Mouse (Mus musculus) midbrain, embryonic 10.5 days (tissue): ENCODE measurements at regions not wholly inside any gene's neighbourhood (a gene's known extent, or its start where the extent isn't known, plus 50 kb on each side); places are given as distances from the start of the nearest gene placed in this dataset.

Experiments used
- DNase-seq: peaks from one replicate; pipeline ENCODE4 v3.0.0-alpha.2; 2017; ENCODE audit warnings: low spot score
- H3K27ac ChIP-seq: fragments of 300-500 bp; sonication (generic); replicated peaks from 2 replicates; pipeline ENCODE4 v1.5.1; 2016; ENCODE audit warnings: mild to moderate bottlenecking
- H3K27me3 ChIP-seq: fragments of 300-500 bp; sonication (generic); 2 replicates; pipeline ENCODE4 v1.6.1; 2016; ENCODE audit warnings: low read depth, mild to moderate bottlenecking; ENCODE audit not compliant: poor library complexity, severe bottlenecking
- H3K36me3 ChIP-seq: fragments of 300-500 bp; sonication (generic); 2 replicates; pipeline ENCODE4 v1.6.1; 2016; ENCODE audit warnings: mild to moderate bottlenecking, moderate library complexity
- H3K4me1 ChIP-seq: fragments of 300-500 bp; sonication (generic); 2 replicates; pipeline ENCODE4 v1.6.1; 2016
- H3K4me3 ChIP-seq: fragments of 300-500 bp; sonication (generic); 2 replicates; pipeline ENCODE4 v1.5.1; 2016; ENCODE audit warnings: mild to moderate bottlenecking, moderate library complexity
- H3K9me3 ChIP-seq: fragments of 300-500 bp; sonication (generic); replicated peaks from 2 replicates; pipeline ENCODE4 v1.6.1; 2016; ENCODE audit warnings: mild to moderate bottlenecking
- WGBS: fragments of 180-500 bp; shearing (Covaris S2); methylation state at CpG from one replicate; pipeline ENCODE4 v1.1.7; 2016; 5-methylcytosine and 5-hydroxymethylcytosine counted together

DNA sequence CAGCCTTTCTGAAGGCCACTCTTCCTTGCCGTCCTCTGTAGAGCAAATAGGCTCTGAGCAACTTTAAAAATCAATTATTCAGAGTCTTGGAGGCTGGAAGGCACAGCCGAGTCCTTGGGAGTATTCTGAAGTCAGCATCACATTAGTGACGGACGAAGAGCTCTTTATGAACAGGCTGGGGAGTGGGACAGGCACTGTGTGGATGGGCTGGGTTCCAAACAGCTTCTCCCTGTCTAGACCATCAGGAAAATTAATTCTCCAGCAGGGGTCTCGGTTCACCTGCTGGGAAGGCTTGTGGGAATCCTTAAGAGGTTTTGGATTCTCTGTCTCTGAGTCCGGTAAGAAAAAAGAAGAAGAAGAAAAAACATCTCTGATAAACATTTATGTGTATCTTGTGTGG is 110.9 kb downstream of the Gm9817 start:
- Histone ChIP-seq H3K27ac (no peak overlapping the region), H3K36me3 (no peaks in the 10 kb centered on the region), H3K27me3 (no peaks in the 10 kb centered on the region), H3K9me3 (no peaks in the 10 kb centered on the region), H3K4me3 (no peak overlapping the region), H3K4me1 (no peaks in the 10 kb centered on the region)
- WGBS = 61% methylated on average over 6 of the region's 6 CpGs
- DNase-seq = no peak

DNA sequence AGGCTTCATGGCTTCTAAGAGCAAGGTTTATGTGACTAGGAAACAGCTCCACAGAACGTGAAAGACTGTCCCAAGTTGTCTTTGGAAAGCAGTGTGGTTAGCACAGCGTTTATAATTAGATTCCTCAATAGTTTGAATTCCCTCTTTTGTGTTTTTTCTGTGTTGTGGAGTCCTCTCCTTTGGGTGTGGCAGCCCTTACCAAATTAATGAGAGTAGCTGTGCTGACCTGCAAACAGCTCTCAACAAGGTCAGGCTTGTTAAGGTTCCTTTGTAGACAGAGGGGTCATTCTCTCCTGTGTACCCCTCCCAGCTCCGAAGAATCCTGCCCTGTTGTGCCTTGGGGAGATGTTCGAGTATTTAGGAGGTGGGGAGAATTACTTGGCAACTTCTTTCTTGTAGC is 111.7 kb downstream of the Gm9817 start:
- Histone ChIP-seq H3K36me3 (no peaks in the 10 kb centered on the region), H3K4me3 (no peak overlapping the region)

DNA sequence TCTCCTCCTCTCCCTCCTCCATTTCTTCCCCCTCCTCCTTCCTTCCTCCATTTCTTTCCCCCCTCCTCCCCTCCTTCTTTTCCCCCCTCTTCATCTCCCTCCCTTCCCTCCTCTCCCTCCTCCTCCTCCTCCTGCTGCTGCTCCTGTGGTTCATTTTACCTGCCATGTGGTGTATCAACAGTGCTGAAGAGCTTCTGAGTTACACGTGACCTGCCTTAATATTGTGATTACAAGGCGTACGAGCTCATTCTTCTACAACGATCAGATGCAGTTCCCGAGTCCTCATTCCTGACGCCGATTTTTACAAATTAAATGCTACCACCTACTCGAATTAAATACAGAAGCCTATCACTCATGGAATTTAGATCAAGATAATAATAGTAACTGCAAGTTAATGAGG is 113.6 kb downstream of the Gm9817 start:
- Histone ChIP-seq H3K36me3 (no peaks in the 10 kb centered on the region), H3K27ac (no peak overlapping the region), H3K4me3 (no peak overlapping the region), H3K9me3 (no peaks in the 10 kb centered on the region), H3K27me3 (no peaks in the 10 kb centered on the region), H3K4me1 (no peaks in the 10 kb centered on the region)
- 89% methylated on average over 8 of the region's 8 CpGs for WGBS
- no peak for DNase-seq

More for the DNA sequence above, 111.7 kb downstream of the Gm9817 start:
- no peak for DNase-seq
- no peaks in the 10 kb centered on the region for H3K4me1 ChIP-seq
- no peaks in the 10 kb centered on the region for H3K27me3 ChIP-seq
- WGBS = 68% methylated on average over 4 of the region's 4 CpGs
- H3K27ac ChIP-seq = no peak overlapping the region
- no peaks in the 10 kb centered on the region for H3K9me3 ChIP-seq

DNA sequence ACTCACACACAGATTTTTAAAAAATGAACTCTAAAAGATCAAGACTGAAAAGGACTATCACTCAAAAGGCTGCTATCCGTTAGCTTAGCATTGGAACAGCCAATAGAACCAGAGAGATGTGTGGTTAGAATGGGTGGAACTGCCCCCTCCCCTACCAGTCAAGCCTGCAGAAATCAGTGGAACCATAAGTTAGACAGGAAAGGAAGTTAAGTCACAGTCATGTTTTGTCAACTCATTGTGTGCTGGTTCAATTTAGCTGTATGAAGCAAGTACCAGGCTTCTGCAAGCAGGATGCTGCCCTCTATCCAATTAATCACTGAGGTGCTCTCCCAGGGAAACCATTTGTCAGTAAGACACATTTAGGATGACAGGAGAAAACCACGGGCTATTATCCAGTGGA is 117.1 kb downstream of the Gm9817 start:
- no peaks in the 10 kb centered on the region for H3K27me3 ChIP-seq
- no peak overlapping the region for H3K27ac ChIP-seq
- no peaks in the 10 kb centered on the region for H3K9me3 ChIP-seq
- H3K36me3 ChIP-seq = no peaks in the 10 kb centered on the region
- no peak overlapping the region for H3K4me3 ChIP-seq
- no peak for DNase-seq
- WGBS = 90% methylated on average over 2 of the region's 2 CpGs
- H3K4me1 ChIP-seq = no peaks in the 10 kb centered on the region

DNA sequence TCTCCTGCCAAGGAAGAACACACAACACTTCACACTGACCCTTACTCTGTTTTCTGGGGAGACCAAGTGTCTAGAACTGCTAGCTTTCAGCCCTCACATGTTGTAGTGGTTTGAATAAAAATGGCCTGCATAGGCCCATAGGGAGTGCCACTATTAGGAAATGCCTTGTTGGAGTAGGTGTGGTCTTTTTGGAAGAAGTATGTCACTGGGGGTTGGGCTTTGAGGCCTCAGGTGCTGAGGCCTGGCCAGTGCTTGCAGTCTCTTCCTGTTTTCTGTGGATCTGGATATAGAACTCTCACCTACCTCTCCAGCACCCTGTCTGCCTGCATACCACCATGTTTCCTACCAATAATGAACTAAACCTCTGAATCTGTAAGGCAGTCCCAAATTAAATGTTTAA is 117.9 kb downstream of the Gm9817 start:
- Histone ChIP-seq H3K27ac (no peak overlapping the region), H3K9me3 (no peaks in the 10 kb centered on the region), H3K36me3 (no peaks in the 10 kb centered on the region), H3K27me3 (no peaks in the 10 kb centered on the region), H3K4me3 (no peak overlapping the region), H3K4me1 (no peaks in the 10 kb centered on the region)
- DNase-seq = no peak

DNA sequence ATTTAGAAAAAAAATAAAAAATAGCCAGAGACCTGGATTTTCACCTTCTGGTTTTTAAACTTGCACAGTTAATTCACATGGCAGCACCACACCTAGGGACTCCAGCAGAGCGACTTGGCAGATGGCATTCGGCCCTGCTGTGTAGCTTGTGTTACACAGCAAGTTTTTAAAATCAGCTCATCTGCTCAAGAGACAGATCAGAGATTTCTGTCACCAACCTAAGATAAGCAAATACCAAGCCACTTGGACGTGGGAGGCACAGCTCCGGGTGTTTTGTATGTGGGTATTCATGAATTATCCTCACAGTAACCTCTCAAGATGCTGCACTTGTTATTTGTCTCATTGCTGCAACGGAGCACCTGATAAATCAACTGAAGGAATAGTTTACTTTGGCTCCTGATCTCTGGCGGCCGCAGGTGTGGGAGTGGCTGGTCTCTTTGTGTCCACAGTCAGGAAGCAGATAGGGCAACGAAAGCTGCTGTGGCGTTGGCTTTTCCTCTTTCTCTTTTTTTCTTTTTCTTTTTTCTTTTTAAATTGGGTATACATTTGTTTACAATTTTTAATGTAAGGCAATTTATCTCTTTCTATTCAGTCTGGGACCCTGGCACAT is 122.1 kb downstream of the Gm9817 start:
- no peak overlapping the region for H3K27ac ChIP-seq
- 81% methylated on average over 9 of the region's 9 CpGs for WGBS
- no peak for DNase-seq
- no peaks in the 10 kb centered on the region for H3K4me1 ChIP-seq
- H3K36me3 ChIP-seq = no peaks in the 10 kb centered on the region
- H3K27me3 ChIP-seq = no peaks in the 10 kb centered on the region
- H3K9me3 ChIP-seq = no peaks in the 10 kb centered on the region
- H3K4me3 ChIP-seq = no peak overlapping the region

DNA sequence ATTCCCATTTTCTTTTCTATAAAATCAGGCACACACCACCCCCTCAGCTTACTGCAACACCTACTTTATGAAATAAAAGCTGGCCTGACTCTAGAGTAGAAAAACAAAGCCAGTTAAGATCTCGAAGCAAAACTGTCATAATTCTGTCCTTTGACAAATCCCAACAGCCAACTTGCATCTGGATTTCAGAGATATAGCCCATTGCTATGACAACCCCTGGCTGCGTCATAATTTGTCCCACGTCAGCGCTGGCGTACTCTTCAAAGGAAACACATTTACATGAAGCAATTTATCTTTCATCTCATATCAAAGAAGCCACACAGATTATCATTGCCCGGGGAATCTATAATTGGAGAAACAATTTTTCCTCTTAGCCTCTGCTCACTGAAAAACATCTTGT is 126.4 kb downstream of the Gm9817 start:
- no peaks in the 10 kb centered on the region for H3K27me3 ChIP-seq
- no peak overlapping the region for H3K4me3 ChIP-seq
- DNase-seq = no peak
- WGBS = 90% methylated on average over 6 of the region's 6 CpGs
- H3K4me1 ChIP-seq = no peaks in the 10 kb centered on the region
- no peaks in the 10 kb centered on the region for H3K9me3 ChIP-seq
- H3K27ac ChIP-seq = no peak overlapping the region
- H3K36me3 ChIP-seq = no peaks in the 10 kb centered on the region

DNA sequence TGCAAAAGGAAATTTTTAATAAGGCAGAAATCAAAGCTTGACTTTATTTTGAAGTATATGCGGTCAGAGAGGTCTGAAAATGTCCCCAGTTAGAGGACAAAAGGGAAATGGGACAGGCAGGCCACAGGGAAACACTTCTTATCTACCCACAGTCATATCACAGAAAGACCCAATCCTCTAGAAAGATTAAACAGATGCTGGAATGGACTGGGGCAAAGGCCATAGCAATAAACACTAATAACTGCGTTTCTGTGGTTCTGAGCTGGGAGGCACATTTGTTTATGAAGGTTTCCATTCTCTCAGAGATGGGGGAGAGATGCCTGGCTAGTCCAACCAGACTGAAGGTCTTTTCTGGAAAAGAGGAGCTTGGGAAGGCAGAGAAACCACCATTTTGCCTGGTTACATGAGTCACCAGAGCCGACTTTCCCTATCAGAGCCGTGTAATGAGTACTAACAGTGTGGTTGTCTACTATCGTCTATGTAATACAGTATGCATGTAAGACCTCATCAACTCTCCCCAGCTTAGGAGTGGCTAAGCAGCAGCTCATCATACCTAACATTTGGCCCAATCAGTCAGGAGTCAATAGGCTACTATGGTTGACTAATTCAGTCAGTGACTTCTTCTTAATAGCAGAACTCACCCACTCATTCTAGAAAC is 130.2 kb downstream of the Gm9817 start:
- 94% methylated on average over 5 of the region's 5 CpGs for WGBS
- Histone ChIP-seq H3K9me3 (no peaks in the 10 kb centered on the region), H3K27ac (no peak overlapping the region), H3K4me3 (no peak overlapping the region), H3K36me3 (no peaks in the 10 kb centered on the region), H3K27me3 (no peaks in the 10 kb centered on the region), H3K4me1 (peaks cover under 1% of the 10 kb centered on the region; the same call in 1 of the 2 replicates)
- no peak for DNase-seq

DNA sequence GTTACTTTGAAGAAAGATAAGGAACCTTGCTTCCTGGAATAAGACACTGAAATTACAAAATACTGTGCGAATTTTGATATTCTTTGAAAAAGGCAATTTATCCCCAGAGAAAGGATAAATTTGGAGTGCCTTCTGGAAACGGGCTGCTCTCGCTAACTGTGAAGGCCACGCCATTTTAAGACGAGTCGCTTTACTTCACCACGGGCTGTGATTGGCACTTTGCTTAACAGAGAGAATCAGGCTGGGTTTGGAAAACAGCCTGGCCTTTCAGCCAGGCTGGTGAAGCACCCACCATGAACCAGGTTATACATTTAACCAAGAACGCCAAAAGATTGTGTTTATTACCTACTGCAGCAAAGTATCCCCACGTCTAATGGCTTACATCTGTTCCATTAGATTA is 132.7 kb downstream of the Gm9817 start:
- H3K27me3 ChIP-seq = no peaks in the 10 kb centered on the region
- no peaks in the 10 kb centered on the region for H3K36me3 ChIP-seq
- H3K9me3 ChIP-seq = no peaks in the 10 kb centered on the region
- DNase-seq = no peak
- 90% methylated on average over 9 of the region's 9 CpGs for WGBS
- H3K4me1 ChIP-seq = peaks cover 5% of the 10 kb centered on the region; the same call in 1 of the 2 replicates
- no peak overlapping the region for H3K27ac ChIP-seq
- no peak overlapping the region for H3K4me3 ChIP-seq

DNA sequence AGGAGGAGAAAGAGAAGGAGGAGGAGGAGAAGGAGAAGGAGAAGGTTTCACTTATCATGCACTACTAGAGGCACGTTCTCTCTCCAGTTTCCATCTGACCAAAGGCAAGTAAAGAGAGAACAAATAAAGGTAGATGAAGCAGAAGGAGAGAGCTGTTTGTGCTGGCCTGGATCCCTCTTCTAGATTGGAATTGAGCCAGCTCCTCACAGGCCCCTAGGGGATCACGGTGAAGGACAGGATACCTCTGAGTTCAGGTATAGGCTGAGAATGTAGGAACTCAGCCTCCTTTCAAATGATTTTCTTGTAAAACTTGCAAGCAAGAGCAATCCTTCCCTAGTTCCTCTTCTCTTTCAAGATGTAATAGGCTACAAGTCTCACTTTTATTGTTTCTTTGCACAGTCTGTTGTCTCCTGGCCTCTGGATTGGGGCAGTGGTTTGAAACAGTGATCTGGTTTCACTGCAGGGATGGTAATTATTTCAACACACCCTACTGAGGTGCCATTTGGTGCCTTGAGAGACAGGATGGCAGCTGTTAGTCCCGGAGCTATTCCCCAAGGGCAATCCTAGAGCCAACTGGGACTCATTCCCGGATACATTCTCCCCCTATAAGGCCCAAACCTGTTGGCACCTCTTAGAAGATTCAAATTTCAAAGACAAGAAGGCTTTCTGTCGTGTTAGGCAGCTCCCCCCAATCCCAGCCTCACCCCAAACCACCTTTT is 134.8 kb downstream of the Gm9817 start:
- Histone ChIP-seq H3K36me3 (no peaks in the 10 kb centered on the region), H3K27ac (no peak overlapping the region), H3K4me3 (no peak overlapping the region), H3K4me1 (peaks cover 5% of the 10 kb centered on the region; the same call in 1 of the 2 replicates), H3K27me3 (no peaks in the 10 kb centered on the region), H3K9me3 (no peaks in the 10 kb centered on the region)
- 65% methylated on average over 5 of the region's 5 CpGs for WGBS
- no peak for DNase-seq

DNA sequence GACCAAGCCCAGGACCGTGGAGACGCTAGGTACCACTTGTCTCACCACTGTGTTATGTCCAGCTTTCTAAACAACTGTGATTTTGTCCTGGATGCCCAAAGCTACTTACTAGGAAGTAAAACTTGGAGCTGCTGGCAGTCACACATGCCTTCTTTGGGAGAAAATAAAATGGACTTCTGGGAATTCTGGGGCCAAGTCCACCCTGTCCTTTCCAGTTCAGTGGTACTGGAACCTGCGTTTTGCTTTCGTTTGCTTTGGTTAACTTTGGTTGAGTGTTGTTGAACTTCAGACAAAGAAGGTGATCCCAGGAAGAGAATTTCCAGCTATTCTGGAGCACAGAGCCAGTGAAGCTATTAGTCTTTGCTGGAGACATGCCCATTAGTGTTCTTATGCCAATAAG is 139.8 kb downstream of the Gm9817 start:
- Histone ChIP-seq H3K4me1 (peaks cover 5% of the 10 kb centered on the region; the same call in 1 of the 2 replicates), H3K9me3 (no peaks in the 10 kb centered on the region), H3K27me3 (no peaks in the 10 kb centered on the region), H3K4me3 (no peak overlapping the region), H3K36me3 (no peaks in the 10 kb centered on the region), H3K27ac (no peak overlapping the region)
- DNase-seq = no peak
- WGBS = 98% methylated on average over 4 of the region's 4 CpGs

DNA sequence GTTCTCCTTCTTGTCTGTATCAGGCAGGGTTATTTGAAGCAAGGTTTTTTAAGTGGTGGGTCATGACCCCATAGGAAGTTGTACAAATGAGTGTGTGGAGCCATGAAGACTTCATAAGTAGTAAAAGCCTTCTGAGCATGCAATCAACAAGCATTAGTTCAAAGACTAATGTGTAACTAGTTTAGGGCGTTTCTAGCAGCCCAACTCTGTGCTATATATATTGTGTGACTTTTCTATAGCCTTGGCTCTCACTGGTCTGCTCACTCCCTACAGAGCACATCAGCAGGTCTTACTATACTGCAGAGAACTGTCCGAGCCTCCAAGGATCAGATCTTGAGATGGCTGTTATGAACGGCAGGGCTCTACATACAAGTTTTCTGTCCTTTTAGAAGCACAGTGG is 141.2 kb downstream of the Gm9817 start:
- H3K36me3 ChIP-seq = no peaks in the 10 kb centered on the region
- no peak for DNase-seq
- H3K9me3 ChIP-seq = no peaks in the 10 kb centered on the region
- H3K27ac ChIP-seq = no peak overlapping the region
- no peaks in the 10 kb centered on the region for H3K4me1 ChIP-seq
- H3K4me3 ChIP-seq = no peak overlapping the region
- no peaks in the 10 kb centered on the region for H3K27me3 ChIP-seq
- 76% methylated on average over 3 of the region's 3 CpGs for WGBS

DNA sequence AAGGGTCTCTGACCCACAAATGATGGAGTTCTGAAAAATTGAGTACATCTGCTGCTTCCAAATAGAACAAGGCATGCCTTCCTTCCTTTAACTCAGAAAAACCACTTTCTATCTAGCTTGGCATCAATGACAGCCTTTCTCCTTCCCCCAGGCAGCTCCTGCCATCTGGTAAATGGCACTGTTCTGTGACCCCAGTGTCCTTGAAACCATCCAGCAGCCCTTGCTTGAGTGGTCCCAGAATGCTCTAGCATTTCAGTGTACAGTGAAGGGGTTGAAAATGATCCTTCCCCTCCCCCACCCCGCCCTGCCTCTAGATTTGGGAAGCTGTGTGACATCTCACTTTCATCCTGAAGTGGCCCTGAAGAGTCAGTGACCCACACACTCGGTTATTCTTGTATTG is 152.3 kb downstream of the Gm9817 start:
- no peaks in the 10 kb centered on the region for H3K36me3 ChIP-seq
- peaks cover 9% of the 10 kb centered on the region for H3K27me3 ChIP-seq
- peaks cover 12% of the 10 kb centered on the region for H3K4me1 ChIP-seq
- WGBS = 77% methylated on average over 2 of the region's 2 CpGs
- no peak overlapping the region for H3K27ac ChIP-seq
- DNase-seq = no peak
- H3K4me3 ChIP-seq = no peak overlapping the region
- no peaks in the 10 kb centered on the region for H3K9me3 ChIP-seq
